Mouse (Mus musculus) liver, embryonic 13.5 days (tissue): ENCODE results near the gene Hlcs. TPM values are rescaled to one million over a fixed set of nuclear protein-coding genes. Genes with fewer than 3 reads are reported as not detected.

ENCODE experiments used
- ATAC-seq: fragments of 200-750 bp; cut with Nextera tagmentation; 2 replicates; pipeline ENCODE4 v1.8.0; 2017; ENCODE audit warnings: low read depth, mild to moderate bottlenecking, moderate number of reproducible peaks, moderate library complexity
- DNase-seq: peaks from one replicate; pipeline ENCODE4 v3.0.0; 2022
- H3K27ac ChIP-seq: fragments of 300-500 bp; sonication (generic); 2 replicates; pipeline ENCODE4 v1.5.1; 2015; ENCODE audit warnings: moderate library complexity, mild to moderate bottlenecking, inconsistent platforms
- H3K27me3 ChIP-seq: fragments of 300-500 bp; sonication (generic); 2 replicates; pipeline ENCODE4 v1.6.1; 2015; ENCODE audit warnings: mild to moderate bottlenecking, inconsistent platforms
- H3K36me3 ChIP-seq: fragments of 300-500 bp; sonication (generic); 2 replicates; pipeline ENCODE4 v1.6.1; 2015; ENCODE audit warnings: mild to moderate bottlenecking, inconsistent platforms
- H3K4me1 ChIP-seq: fragments of 300-500 bp; sonication (generic); replicated peaks from 2 replicates; pipeline ENCODE4 v1.6.1; 2015; ENCODE audit warnings: inconsistent platforms
- H3K4me2 ChIP-seq: fragments of 300-500 bp; sonication (generic); 2 replicates; pipeline ENCODE4 v1.6.1; 2015; ENCODE audit warnings: inconsistent platforms, mild to moderate bottlenecking, moderate library complexity
- H3K4me3 ChIP-seq: fragments of 300-500 bp; sonication (generic); replicated peaks from 2 replicates; pipeline ENCODE4 v1.5.1; 2015; ENCODE audit warnings: mild to moderate bottlenecking, inconsistent platforms
- H3K9ac ChIP-seq: fragments of 300-500 bp; sonication (generic); 2 replicates; pipeline ENCODE4 v1.6.1; 2015; ENCODE audit warnings: mild to moderate bottlenecking, inconsistent platforms
- H3K9me3 ChIP-seq: fragments of 300-500 bp; sonication (generic); replicated peaks from 2 replicates; pipeline ENCODE4 v1.6.1; 2016; ENCODE audit warnings: inconsistent platforms
- WGBS: fragments of 180-500 bp; shearing (Covaris S2); methylation state at CpG from one replicate; pipeline ENCODE4 v1.1.7; 2015; ENCODE audit not compliant: insufficient replicate concordance; 5-methylcytosine and 5-hydroxymethylcytosine counted together
- polyA plus RNA-seq: library from polyadenylated mRNA; unstranded; fragments of >200 nt; fragmentation: Nextera tagmentation; extraction: Ambion mirVana; gene quantifications from 2 replicates; pipeline ENCODE4 v1.2.1, GENCODE M21; 2015

The Hlcs gene
- polyA plus RNA-seq, 1 experiment from 2014 or later, result 2.5 TPM

DNA sequence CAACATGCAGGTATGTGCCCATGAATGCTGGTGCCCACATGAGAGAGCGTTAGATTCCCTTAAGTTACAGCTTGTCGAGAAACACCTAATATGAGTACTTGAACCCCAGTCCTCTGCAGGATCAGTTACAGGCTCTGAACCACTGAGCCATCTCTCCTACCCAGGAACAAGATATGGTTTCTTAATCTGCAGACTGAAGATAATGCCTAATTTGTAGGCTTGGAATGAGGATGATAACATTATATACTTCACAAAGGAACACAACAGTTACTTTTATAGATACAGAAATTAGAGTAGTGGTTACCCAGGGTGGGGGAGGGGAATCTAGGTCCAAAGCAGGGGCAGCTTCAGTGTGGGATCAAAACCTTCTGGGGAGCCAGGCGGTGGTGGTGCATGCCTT is 12.6 kb upstream of the Hlcs start:
- H3K27ac ChIP-seq, result no peak overlapping the region
- H3K4me1 ChIP-seq, result peaks cover 36% of the 10 kb centered on the region
- no peaks in the 10 kb centered on the region for H3K36me3 ChIP-seq
- H3K4me2 ChIP-seq, result no peak overlapping the region
- DNase-seq, result no peak
- 40% methylated on average over 3 of the region's 3 CpGs for WGBS
- no peak overlapping the region for H3K4me3 ChIP-seq
- no peak overlapping the region for H3K9ac ChIP-seq
- H3K27me3 ChIP-seq, result peaks cover 32% of the 10 kb centered on the region
- H3K9me3 ChIP-seq, result no peaks in the 10 kb centered on the region
- peak; percentile 72 for ATAC-seq

DNA sequence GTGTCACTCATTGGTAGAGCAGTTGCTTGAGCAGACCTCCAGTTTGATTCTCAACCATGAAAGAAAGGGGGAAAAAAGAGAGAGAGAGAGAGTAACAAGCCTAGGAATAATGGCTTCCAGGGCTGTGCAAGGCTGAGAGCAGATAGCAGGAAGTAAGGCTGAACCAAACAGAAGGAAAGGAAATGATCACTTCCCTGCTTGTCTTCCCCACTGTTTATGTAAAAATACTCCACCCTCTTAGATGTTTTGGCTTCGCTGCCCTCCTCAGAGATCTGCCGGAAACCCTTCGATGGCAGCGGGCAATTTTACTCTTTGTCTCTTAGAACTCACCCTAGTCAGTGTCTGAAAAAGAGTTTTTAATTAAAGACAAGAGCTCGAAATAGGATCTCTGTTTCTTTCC is 10.3 kb upstream of the Hlcs start:
- ATAC-seq, result no peak
- WGBS, result 48% methylated on average over 5 of the region's 5 CpGs
- H3K9ac ChIP-seq, result no peak overlapping the region

DNA sequence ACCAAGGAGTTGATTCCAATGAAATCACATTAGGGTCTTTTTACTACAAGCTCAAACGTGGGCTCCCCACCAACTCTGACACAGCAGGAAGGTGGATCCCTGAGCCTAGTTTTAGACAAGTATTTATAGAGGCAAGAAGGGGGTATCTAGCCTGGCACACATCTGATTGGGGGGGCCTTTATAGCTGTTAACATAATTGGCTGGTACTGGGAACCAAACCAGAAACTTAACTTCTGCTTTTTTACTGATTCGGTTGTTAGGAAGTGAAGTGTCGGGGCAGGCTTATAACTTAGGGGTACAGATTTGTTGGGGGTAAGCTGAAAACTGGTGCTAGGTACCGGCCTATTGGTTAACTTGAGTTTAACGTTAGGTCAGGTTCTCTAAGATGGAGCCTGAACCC is 6.9 kb upstream of the Hlcs start:
- Histone ChIP-seq H3K4me1 (peaks cover 3% of the 10 kb centered on the region), H3K9me3 (no peaks in the 10 kb centered on the region), H3K36me3 (no peaks in the 10 kb centered on the region), H3K27me3 (no peaks in the 10 kb centered on the region), H3K4me2 (no peak overlapping the region), H3K9ac (no peak overlapping the region), H3K27ac (no peak overlapping the region), H3K4me3 (no peak overlapping the region)
- ATAC-seq (no peak), DNase-seq (no peak)
- WGBS, result 52% methylated on average over 5 of the region's 5 CpGs

More for the DNA sequence above, 10.3 kb upstream of the Hlcs start:
- Histone ChIP-seq H3K27ac (no peak overlapping the region), H3K4me3 (no peak overlapping the region), H3K27me3 (peaks cover 18% of the 10 kb centered on the region), H3K9me3 (no peaks in the 10 kb centered on the region), H3K4me2 (no peak overlapping the region), H3K4me1 (peaks cover 26% of the 10 kb centered on the region), H3K36me3 (no peaks in the 10 kb centered on the region)
- no peak for DNase-seq

DNA sequence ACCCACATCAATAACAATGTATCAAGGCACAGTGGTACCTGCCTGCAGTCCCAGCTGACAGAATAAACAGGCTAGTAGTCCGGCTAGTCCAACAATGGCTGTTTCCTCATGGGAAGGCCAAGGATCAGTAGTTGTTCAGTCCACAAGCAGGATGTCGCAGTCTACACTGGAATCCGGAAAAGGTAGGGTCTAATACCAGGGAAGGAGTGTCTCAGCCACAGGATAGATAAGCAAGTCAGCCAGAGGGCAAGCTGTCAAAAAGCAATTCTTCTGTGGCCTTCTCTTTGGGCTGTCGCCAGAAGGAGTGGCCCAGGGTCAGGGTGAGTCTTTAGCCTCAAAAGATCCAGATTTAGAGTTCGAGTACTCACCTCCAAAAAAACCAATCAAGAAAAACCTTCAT is 4.4 kb upstream of the Hlcs start:
- Histone ChIP-seq H3K4me1 (peaks cover 7% of the 10 kb centered on the region), H3K27ac (no peak overlapping the region), H3K9ac (no peak overlapping the region), H3K36me3 (no peaks in the 10 kb centered on the region), H3K4me3 (no peak overlapping the region), H3K27me3 (no peaks in the 10 kb centered on the region), H3K4me2 (no peak overlapping the region), H3K9me3 (no peaks in the 10 kb centered on the region)
- ATAC-seq (no peak), DNase-seq (no peak)
- WGBS, result 35% methylated on average over 5 of the region's 5 CpGs

DNA sequence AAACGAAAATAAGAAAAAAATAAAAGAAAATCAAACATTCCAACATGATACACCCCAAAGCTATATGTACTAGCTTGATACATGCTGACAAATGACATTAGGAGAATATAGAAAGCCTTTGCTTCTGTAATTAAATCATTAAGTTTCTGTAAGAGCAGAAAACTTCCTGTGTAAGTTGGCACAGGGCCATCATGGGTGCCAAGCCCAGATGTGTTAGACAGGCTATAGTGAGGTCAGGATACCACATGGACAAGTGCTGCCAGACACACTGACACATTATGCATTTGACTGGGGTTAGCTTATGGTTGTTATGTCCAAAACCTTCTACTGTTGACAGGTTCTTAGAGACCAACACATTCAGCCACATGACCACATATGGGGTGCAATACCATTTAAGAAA is 1.8 kb upstream of the Hlcs start:
- Histone ChIP-seq H3K4me3 (no peak overlapping the region), H3K36me3 (no peaks in the 10 kb centered on the region), H3K9me3 (no peaks in the 10 kb centered on the region), H3K4me1 (peaks cover 19% of the 10 kb centered on the region), H3K27ac (no peak overlapping the region), H3K27me3 (no peaks in the 10 kb centered on the region), H3K9ac (no peak overlapping the region), H3K4me2 (no peak overlapping the region)
- ATAC-seq, result no peak
- DNase-seq, result no peak
- WGBS, result 33% methylated on average over 1 of the region's 1 CpGs

DNA sequence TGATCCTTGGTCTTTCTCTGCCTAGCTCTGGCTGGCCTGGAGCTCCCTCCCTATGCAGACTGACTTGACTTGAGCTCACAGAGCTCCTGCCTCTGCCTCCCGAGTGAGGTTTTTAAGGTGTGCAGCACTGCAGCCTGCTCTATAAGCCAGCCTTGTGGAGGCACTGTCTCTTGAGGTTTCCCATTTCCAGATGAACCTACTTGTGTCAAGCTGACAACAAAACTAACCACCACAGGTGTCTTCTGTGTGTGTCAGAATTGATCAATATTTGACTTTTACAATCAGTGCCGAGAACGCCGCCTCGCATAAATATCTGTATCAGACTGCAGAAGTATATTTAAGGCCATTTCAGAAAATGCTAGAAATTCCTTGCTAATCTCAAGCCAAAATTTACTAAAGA is 1.3 kb upstream of the Hlcs start:
- H3K9me3 ChIP-seq, result no peaks in the 10 kb centered on the region
- H3K27ac ChIP-seq, result no peak overlapping the region
- no peak overlapping the region for H3K4me3 ChIP-seq
- WGBS, result 88% methylated on average over 5 of the region's 5 CpGs
- H3K4me2 ChIP-seq, result no peak overlapping the region
- H3K9ac ChIP-seq, result no peak overlapping the region
- no peaks in the 10 kb centered on the region for H3K36me3 ChIP-seq
- no peak for DNase-seq
- H3K4me1 ChIP-seq, result peaks cover 19% of the 10 kb centered on the region
- no peak for ATAC-seq
- no peaks in the 10 kb centered on the region for H3K27me3 ChIP-seq

DNA sequence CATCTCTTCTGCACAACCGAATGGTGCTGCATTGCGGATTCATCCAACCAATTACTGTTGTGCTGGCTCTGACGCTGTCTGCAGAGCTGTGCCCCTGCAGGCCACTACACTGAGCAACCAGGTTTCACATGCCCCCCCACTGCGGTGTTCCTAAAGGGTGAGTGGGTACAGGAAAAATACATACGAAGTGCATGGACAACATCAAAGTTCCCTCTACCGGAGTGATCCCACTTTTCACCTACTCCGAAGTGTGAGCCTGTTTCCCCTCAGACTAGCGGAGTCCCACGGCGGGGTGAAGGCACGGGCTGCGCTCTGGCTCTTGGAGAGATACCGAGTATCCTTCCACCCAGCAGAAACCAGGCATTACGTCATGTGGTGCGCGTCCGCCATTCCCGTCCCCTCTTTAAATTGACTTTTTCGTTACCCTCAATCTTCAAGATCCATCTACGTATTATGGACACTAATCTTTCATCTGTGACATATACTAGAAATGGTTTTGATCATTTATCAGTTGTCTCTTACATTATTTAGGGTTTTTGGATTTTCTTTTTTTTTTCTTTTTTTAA is 625 bp downstream of the Hlcs start:
- WGBS, result under 1% methylated on average over 20 of the region's 20 CpGs
- peak; percentile 72 for DNase-seq
- H3K4me2 ChIP-seq, result peak overlapping the region; percentile 89
- no peaks in the 10 kb centered on the region for H3K36me3 ChIP-seq
- peak overlapping the region; percentile 90 for H3K27ac ChIP-seq
- no peaks in the 10 kb centered on the region for H3K27me3 ChIP-seq
- H3K4me3 ChIP-seq, result peak overlapping the region; percentile 77
- peak; percentile 79 for ATAC-seq
- H3K4me1 ChIP-seq, result peaks cover 19% of the 10 kb centered on the region
- H3K9ac ChIP-seq, result peak overlapping the region; percentile 85
- H3K9me3 ChIP-seq, result no peaks in the 10 kb centered on the region

DNA sequence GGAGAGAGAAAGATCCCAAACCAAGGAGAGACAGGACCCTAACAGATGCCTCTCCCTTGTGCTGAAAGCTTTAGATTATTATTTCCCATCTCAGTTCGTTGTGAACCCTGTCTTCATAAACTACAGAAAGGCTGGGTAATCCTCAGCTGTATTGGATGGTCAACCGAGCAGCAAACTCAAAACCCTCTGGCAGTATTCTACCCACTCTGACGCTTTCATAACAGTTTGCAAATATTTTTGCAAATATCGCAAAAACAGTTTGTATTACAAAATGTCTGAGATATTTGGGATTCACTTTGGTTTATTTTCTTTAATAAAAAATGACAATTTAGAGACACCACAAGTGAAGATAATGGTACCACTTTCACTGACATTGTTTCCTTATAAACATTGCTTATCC is 1.4 kb downstream of the Hlcs start:
- DNase-seq (no peak), ATAC-seq (no peak)
- Histone ChIP-seq H3K27me3 (no peaks in the 10 kb centered on the region), H3K4me1 (peaks cover 19% of the 10 kb centered on the region), H3K4me3 (peak overlapping the region; percentile 77; the same call in 1 of the 2 replicates), H3K27ac (no peak overlapping the region), H3K4me2 (peak overlapping the region; percentile 89), H3K9me3 (no peaks in the 10 kb centered on the region), H3K9ac (peak overlapping the region; percentile 85; the same call in 1 of the 2 replicates), H3K36me3 (no peaks in the 10 kb centered on the region)
- 69% methylated on average over 4 of the region's 4 CpGs for WGBS

DNA sequence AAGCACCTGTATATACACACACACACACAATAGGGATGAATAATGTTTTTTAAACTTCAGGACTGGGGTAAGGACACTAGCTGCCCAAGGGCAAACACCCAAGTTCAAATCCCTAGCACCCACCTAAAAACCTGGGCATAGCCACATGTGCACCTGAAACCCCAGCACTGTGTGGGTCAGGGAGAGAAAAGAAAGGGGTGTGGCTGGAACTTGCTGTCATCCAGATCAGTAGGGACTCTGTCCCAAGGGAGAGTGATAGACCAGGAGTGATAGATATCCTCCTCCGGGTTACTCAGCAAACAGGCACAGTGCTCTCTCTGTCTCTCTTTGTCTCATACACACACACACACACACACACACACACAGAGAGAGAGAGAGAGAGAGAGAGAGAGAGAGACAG is 2.0 kb downstream of the Hlcs start:
- WGBS, result 33% methylated on average over 1 of the region's 1 CpGs
- Histone ChIP-seq H3K4me1 (peaks cover 19% of the 10 kb centered on the region), H3K4me2 (no peak overlapping the region), H3K36me3 (no peaks in the 10 kb centered on the region), H3K4me3 (no peak overlapping the region), H3K27ac (no peak overlapping the region), H3K9me3 (no peaks in the 10 kb centered on the region), H3K27me3 (no peaks in the 10 kb centered on the region), H3K9ac (no peak overlapping the region)
- ATAC-seq (no peak), DNase-seq (no peak)

DNA sequence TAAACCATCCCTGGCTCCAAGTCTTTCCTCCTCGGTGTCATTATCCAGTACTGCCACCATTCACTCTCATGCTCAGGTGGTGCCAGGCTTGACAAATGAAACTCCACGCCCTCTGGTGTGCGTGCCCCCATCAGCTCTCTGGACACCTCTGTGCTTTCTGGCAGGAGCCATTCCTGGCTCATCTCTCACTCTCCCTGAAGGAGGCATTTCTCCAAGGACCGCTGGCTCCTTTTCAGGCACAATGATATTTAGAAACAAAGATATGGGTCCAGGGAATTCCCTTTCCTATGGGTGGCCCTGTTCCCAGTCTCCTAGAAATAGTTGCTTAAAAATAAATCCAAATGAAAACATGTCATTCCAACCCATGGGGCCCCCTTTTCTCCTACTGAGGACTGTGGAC is 4.3 kb downstream of the Hlcs start:
- peaks cover 2% of the 10 kb centered on the region for H3K27me3 ChIP-seq
- DNase-seq, result no peak
- H3K4me1 ChIP-seq, result peaks cover 18% of the 10 kb centered on the region
- ATAC-seq, result no peak
- H3K4me2 ChIP-seq, result no peak overlapping the region
- H3K27ac ChIP-seq, result no peak overlapping the region
- H3K36me3 ChIP-seq, result no peaks in the 10 kb centered on the region
- H3K9ac ChIP-seq, result no peak overlapping the region
- H3K4me3 ChIP-seq, result no peak overlapping the region
- H3K9me3 ChIP-seq, result no peaks in the 10 kb centered on the region
- WGBS, result 79% methylated on average over 4 of the region's 4 CpGs

DNA sequence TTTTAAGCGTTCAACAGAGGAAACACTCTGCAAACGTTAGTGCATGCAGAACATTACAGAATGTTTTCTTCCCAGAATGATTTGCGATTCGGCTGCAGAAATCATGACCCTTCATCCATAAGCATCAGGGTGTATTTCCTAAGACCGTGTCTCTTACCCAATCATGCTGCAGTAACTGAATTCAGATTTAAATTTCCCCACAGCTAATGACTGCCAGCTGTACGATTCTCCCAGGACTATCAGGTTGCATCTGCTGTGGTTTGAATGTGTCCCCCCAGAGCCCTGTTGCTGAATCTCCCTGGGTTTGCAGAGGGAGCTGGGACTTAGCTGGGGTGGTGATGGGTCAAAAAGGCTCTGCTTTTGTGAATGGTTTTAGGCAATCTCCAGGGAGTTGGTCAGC is 5.4 kb downstream of the Hlcs start:
- DNase-seq, result no peak

DNA sequence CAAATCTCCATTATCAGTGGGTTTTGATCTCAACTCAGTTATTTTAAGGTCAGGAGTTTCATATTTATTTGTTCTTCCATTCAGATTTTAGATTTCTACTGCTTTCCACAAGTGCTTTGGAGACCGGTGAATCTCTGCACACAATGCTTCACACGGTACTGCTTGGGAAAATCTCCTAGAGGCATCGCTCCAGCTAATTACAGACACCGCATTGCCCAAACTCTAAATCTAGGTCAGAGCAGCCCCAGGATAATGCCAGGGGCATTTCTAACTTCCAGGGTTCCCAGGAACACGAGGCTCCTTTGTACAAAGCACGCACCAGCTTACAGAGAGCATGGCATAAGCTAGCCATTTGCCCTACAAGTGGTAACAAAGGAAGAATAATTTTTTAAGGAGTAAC is 5.8 kb downstream of the Hlcs start:
- H3K4me2 ChIP-seq, result no peak overlapping the region
- no peak for DNase-seq
- no peaks in the 10 kb centered on the region for H3K36me3 ChIP-seq
- peaks cover 15% of the 10 kb centered on the region for H3K27me3 ChIP-seq
- no peak overlapping the region for H3K4me3 ChIP-seq
- ATAC-seq, result no peak
- WGBS, result 69% methylated on average over 6 of the region's 6 CpGs
- H3K9me3 ChIP-seq, result no peaks in the 10 kb centered on the region
- no peak overlapping the region for H3K27ac ChIP-seq
- peaks cover 13% of the 10 kb centered on the region for H3K4me1 ChIP-seq
- no peak overlapping the region for H3K9ac ChIP-seq

More for the DNA sequence above, 5.4 kb downstream of the Hlcs start:
- ATAC-seq, result no peak
- Histone ChIP-seq H3K36me3 (no peaks in the 10 kb centered on the region), H3K4me2 (no peak overlapping the region), H3K4me3 (no peak overlapping the region), H3K9ac (no peak overlapping the region), H3K4me1 (peaks cover 13% of the 10 kb centered on the region), H3K27ac (no peak overlapping the region), H3K27me3 (peaks cover 11% of the 10 kb centered on the region), H3K9me3 (no peaks in the 10 kb centered on the region)
- 51% methylated on average over 6 of the region's 6 CpGs for WGBS
